Mouse (Mus musculus) frontal cortex, adult 2 months (tissue): ENCODE measurements around the gene Itsn2. TPM values are rescaled to one million over a fixed set of nuclear protein-coding genes. Genes with fewer than 3 reads are reported as not detected.
"Not testable (repeated sequence)": the region's sequence is repeated elsewhere in the genome, so short reads cannot be mapped to it uniquely, and the experiment has no call there.

Experiments
- DNase-seq, 2 experiments: peaks; one replicate each; pipeline ENCODE4 v3.0.0; 2022; ENCODE audit warnings: low spot score in 1 of 2; ENCODE audit errors: extremely low spot score in 1 of 2
- polyA plus RNA-seq: library from polyadenylated mRNA; depleted of rRNA; stranded (reverse); fragments of >200 nt; gene quantifications from 2 replicates; pipeline ENCODE4 v1.2.3, GENCODE M21; 2012

The Itsn2 gene
- polyA plus RNA-seq, 1 experiment = 47.4 TPM

GRCm38 (mm10) chr12:4595055-4595454 lies 2.6 kb downstream of the Itsn2 start:
- no peak for DNase-seq

GRCm38 (mm10) chr12:4598666-4599428 lies 6.4 kb downstream of the Itsn2 start:
- DNase-seq = no peak

GRCm38 (mm10) chr12:4599713-4600112 lies 7.3 kb downstream of the Itsn2 start:
- DNase-seq = no peak

GRCm38 (mm10) chr12:4606625-4607024 lies 14.2 kb downstream of the Itsn2 start:
- DNase-seq = no peak

- DNase-seq = no peak
Observed at GRCm38 (mm10) chr12:4614722-4615121, 22.3 kb downstream of the Itsn2 start.

GRCm38 (mm10) chr12:4624201-4624600 lies 31.8 kb downstream of the Itsn2 start:
- DNase-seq = no peak

- DNase-seq = no peak
Observed at GRCm38 (mm10) chr12:4632957-4633356, 40.5 kb downstream of the Itsn2 start.

GRCm38 (mm10) chr12:4638438-4638837 lies 46.0 kb downstream of the Itsn2 start:
- no peak for DNase-seq

- DNase-seq = no peak
Observed at GRCm38 (mm10) chr12:4640737-4641136, 48.3 kb downstream of the Itsn2 start.

GRCm38 (mm10) chr12:4656813-4657212 lies 64.4 kb downstream of the Itsn2 start:
- DNase-seq = no peak

- DNase-seq = peak in 1 of 2 experiments; percentile 19
Observed at GRCm38 (mm10) chr12:4664929-4665674, 72.7 kb downstream of the Itsn2 start.

GRCm38 (mm10) chr12:4665675-4666037 lies 73.2 kb downstream of the Itsn2 start:
- DNase-seq = no peak

- no peak for DNase-seq
Observed at GRCm38 (mm10) chr12:4676336-4676735, 83.9 kb downstream of the Itsn2 start.

- peak; percentile 84 to 85 for DNase-seq
Observed at GRCm38 (mm10) chr12:4679971-4680370, 87.5 kb downstream of the Itsn2 start.

GRCm38 (mm10) chr12:4685441-4685840 lies 93.0 kb downstream of the Itsn2 start:
- DNase-seq = no peak

- no peak for DNase-seq
Observed at GRCm38 (mm10) chr12:4688386-4688785, 95.9 kb downstream of the Itsn2 start.

- no peak for DNase-seq
Observed at GRCm38 (mm10) chr12:4689341-4689740, 96.9 kb downstream of the Itsn2 start.

GRCm38 (mm10) chr12:4691193-4691592 lies 98.8 kb downstream of the Itsn2 start:
- no peak for DNase-seq

GRCm38 (mm10) chr12:4694534-4694933 lies 102.1 kb downstream of the Itsn2 start:
- no peak for DNase-seq

GRCm38 (mm10) chr12:4705626-4706025 lies 113.2 kb downstream of the Itsn2 start:
- DNase-seq = not testable (repeated sequence)

- DNase-seq = no peak
Observed at GRCm38 (mm10) chr12:4706175-4706574, 113.7 kb downstream of the Itsn2 start.

GRCm38 (mm10) chr12:4706901-4707300 lies 114.5 kb downstream of the Itsn2 start:
- no peak for DNase-seq
